Mouse (Mus musculus) kidney, postnatal 14 days (tissue): ENCODE measurements around the gene Pard3b.

Source experiments
- DNase-seq: peaks from one replicate; pipeline ENCODE4 v3.0.0; 2022; ENCODE audit warnings: mixed read lengths

The Pard3b gene

GRCm38 (mm10) chr1:61933574-61933973, 294.9 kb downstream of the Pard3b start:
- no peak for DNase-seq

- DNase-seq, result no peak
Observed at GRCm38 (mm10) chr1:61934760-61935159, 296.1 kb downstream of the Pard3b start.

DNA sequence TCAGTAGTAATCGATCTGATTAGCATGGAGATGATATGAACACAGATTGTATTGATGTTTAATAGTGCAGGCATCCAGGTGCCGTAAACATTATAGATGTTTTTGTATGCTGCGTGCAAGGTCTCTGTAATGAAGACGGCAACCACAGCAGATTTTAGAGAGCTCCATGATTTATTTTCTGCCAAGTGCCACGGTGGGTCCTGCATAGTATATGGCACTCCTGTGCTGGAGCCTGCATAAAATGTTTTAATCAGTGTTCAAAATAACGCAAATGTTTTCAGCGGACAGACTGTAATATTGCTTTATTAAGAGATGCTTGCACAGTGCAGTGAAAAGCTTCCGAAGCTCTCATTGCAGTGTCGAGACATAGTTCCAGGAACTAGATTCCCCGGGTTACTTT, 301.3 kb downstream of the Pard3b start:
- no peak for DNase-seq

GRCm38 (mm10) chr1:61961533-61961932, 322.9 kb downstream of the Pard3b start:
- DNase-seq, result no peak

GRCm38 (mm10) chr1:61962571-61962970, 323.9 kb downstream of the Pard3b start:
- DNase-seq, result no peak

DNA sequence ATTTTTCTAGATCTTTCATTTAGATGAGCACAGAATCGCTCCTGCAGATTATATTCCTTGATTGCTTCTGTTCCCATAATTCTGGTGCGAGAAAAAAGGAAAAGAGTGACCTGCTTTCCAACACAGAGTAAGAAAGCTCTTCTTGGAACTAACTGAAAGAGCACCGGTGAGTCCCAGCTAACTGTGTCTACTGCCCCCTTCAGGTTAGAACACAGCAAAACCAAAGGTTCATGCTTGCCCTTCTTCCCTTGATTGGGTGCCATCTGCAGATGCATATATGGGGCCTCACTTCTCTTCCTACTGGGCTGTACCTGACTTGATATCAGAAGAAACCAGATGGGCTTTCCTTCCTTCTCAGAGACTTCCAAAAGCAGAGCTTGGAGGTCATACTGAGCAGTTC, 328.5 kb downstream of the Pard3b start:
- DNase-seq, result no peak

- no peak for DNase-seq
Observed at GRCm38 (mm10) chr1:61967807-61968206, 329.2 kb downstream of the Pard3b start.

DNA sequence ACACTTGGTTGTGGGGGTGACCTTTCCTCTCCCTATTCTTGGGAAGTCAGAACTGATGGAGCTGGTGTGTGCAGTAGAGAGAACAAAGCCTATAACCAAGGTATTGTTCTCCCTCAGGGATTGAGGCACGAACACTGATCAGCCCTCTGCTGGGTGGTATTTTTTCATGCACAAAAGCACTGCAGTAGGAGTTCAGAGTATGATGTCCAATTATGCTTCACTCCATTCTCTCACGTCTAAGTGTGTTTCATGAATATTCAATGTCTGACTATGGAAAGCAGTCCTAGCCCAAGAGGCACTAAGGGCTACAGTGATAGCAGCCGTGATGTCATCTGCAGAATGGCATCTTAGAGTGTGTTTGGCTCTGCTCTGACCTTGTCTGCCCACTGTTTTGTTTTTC, 359.1 kb downstream of the Pard3b start:
- DNase-seq, result no peak

DNA sequence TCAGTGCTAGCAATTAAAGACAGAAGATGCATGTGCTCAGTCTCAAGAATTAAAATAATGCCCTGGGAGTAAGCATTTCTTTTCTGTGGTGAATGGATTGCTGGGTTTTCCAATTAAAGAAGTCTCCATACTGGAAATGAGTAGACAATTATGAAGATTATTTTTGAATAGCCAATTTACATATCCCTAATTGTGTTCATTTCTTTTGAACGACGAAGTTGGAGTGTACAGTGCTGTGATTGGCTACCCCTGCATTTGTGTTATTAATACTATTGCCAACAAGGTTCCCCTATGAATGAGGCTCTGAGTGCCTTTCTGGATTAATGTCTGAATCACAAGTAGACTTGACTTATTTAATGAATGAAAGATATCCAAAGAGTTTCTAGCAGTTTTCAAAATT, 370.2 kb downstream of the Pard3b start:
- no peak for DNase-seq

GRCm38 (mm10) chr1:62011712-62012111, 373.1 kb downstream of the Pard3b start:
- no peak for DNase-seq

DNA sequence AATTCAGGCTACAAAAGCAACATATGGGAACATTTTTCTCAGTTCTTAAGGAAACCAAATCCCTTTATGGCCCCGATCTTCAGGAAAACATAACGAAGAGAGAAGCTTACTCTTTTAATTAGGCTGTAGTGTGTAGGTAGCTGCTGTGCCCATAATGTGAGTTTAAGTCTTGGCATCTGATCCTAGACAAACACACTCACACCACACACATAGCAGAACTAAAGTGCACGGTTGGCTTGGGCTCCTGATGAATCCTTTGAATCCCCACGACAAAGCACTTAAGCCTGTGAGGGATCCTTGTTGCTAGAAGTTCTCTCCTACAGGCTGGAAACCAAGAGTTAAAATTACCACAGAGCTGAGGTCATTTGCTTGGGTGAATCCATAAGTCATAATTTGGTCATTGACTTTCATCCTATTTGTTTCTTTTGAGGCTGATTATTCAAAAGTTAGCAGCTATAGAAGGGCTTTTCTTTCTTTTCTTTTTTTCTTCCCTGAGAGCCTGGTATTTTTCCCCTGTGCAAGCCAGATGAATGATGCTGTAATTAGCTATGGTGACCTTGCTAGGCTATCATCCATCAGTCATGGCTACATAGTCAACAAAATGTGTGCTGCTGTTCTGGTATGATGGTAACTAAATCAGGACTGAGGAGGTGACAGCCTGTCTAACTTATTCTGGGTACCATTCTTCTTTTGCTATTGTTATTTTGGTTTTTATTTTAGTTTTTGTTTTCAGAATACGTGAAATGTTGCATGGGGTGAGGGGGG, 378.1 kb downstream of the Pard3b start:
- DNase-seq, result no peak

DNA sequence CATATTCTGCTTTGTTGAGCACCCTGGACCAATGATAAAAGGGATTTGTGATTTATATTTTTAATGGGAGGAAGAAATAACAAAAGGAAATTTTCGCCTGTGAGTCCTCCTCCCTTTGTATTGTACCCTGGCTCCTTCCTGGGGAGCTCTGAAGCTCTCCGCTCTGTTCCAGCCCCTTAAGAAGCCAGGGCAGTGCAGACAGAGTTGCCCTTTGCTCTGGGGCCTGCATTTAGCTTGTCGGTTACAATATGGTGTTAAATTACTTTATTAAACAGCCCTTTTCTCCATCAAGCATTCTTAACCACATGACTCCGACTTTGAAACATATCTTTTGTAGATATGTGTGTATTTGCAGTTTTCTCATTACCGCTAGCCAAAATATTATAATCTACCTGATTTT, 379.7 kb downstream of the Pard3b start:
- no peak for DNase-seq

GRCm38 (mm10) chr1:62019743-62020142, 381.1 kb downstream of the Pard3b start:
- no peak for DNase-seq

DNA sequence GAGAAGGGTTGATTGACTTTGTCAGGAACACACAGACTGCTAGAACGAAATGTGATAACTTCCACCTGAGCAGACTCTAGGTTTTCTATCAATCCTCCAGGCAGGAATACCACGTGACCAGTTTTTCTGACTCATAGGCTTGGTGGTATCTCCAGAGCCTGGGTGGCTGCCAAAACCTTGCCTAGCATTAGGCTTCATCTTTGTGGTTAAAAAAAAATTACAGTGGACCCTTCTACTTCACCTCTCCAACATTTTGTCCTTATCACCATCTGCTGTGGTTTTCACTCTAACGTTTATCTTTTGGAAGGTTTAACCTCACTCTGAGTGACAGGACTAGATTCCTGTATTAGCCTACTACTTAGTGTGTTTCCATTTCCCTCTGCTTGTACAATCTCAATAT, 403.1 kb downstream of the Pard3b start:
- DNase-seq, result no peak

DNA sequence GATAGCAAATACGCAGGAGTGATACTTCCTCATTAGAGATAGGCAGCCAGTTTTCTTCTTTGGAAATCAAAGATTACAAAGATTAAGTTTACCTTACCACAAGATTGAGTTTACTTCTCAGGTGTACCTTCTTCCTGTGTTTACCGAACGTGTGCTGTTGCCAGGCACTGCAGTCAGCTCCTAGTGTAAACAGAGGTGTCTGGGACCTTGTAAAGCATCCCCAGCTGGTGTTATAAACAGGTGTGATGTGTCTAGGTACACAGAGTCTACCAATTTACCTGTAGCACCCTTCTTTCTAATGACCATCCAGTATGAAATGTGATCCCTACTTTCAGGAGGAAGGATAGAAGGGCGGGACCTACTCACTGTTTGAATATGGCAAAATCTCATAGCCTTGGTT, 410.0 kb downstream of the Pard3b start:
- no peak for DNase-seq

GRCm38 (mm10) chr1:62051186-62051825, 412.7 kb downstream of the Pard3b start:
- no peak for DNase-seq

DNA sequence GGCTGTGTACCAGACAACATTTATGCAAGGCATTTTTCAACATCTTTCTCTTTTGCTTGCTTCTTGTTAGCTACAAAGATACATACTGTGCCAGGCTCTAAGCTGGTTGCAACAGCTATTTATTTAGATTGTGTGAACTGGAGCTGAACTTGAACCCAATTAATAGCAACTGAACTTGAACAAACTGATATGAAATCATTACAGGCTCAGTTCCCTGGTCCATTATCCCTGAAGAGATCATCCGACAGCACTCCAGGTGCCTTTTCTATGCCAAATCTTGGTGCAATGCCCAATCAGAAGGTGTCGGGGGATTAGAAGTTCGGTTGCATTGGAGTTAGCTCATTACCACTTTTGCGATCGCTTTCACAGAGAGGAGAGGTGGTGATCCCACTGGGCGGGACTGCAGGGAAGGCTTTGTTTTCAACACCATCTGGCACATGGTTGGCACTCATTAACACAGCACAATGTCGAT, 414.6 kb downstream of the Pard3b start:
- DNase-seq, result no peak

- DNase-seq, result no peak
Observed at GRCm38 (mm10) chr1:62055280-62055679, 416.7 kb downstream of the Pard3b start.

DNA sequence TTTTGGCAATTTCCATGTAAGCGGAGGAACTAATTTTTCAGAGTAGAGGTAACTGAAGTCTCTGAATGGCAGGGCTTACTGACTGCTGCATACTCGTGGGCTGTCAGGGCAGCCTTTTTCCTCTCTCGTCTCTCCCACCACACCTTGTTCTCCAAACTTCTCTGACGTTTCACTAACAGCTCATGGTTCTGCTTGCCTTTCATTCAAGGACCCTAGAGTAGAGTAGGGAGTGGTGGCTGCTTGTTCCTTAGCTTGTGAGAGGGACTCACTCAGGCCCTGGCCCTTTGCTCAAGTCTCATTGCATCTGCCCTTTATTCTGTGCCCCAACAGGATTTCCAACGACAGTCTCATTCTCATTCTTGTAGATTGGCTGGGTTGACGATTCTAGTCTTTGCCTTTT, 432.0 kb downstream of the Pard3b start:
- DNase-seq, result no peak

- no peak for DNase-seq
Observed at GRCm38 (mm10) chr1:62071139-62071538, 432.5 kb downstream of the Pard3b start.

- DNase-seq, result no peak
Observed at GRCm38 (mm10) chr1:62076171-62076570, 437.5 kb downstream of the Pard3b start.

GRCm38 (mm10) chr1:62081129-62081528, 442.5 kb downstream of the Pard3b start:
- no peak for DNase-seq

- no peak for DNase-seq
Observed at GRCm38 (mm10) chr1:62085995-62086394, 447.4 kb downstream of the Pard3b start.

DNA sequence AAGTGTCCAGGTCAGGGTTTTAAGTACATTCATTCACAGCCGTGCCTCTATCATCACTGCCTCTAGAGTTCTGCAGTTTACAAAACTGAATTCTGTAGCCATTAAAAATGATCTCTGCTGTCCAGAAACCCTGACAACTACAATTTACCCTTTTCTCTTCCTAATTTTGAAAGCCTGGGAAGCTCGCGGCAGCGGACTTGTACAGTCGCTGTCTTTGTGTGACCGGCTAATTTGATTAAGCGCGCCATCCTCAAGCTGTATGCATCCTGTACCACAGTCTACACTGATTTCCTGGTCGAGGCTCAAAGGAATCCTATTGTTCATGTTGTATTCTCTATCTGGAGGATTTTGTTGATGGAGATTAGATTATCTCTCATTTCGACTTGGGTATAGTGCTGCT, 448.8 kb downstream of the Pard3b start:
- DNase-seq, result no peak

GRCm38 (mm10) chr1:62094885-62095284, 456.3 kb downstream of the Pard3b start:
- no peak for DNase-seq
